Mouse (Mus musculus) brain, embryonic 14.5 days (tissue): ENCODE data around the gene Col4a1. TPM values are rescaled to one million over a fixed set of nuclear protein-coding genes. Genes with fewer than 3 reads are reported as not detected.

ENCODE experiments used
- DNase-seq: peaks from one replicate; pipeline ENCODE4 v3.0.0-alpha.2; 2011; ENCODE audit warnings: low read depth
- CTCF ChIP-seq: fragments of 200-500 bp; IDR thresholded peaks from 2 replicates; pipeline ENCODE4 v1.5.1; 2012; ENCODE audit warnings: inconsistent platforms, mild to moderate bottlenecking, moderate library complexity, borderline replicate concordance; ENCODE audit not compliant: insufficient read depth, insufficient read length; ENCODE audit errors: extremely low read depth
- POLR2A ChIP-seq: fragments of 200-500 bp; IDR thresholded peaks from 2 replicates; pipeline ENCODE4 v1.6.1; 2012; ENCODE audit warnings: mild to moderate bottlenecking, inconsistent platforms, borderline replicate concordance; ENCODE audit not compliant: poor library complexity, insufficient read depth, insufficient read length, severe bottlenecking; ENCODE audit errors: extremely low read depth
- polyA plus RNA-seq: library from polyadenylated mRNA; depleted of rRNA; stranded (reverse); fragments of >200 nt; gene quantifications from 2 replicates; pipeline ENCODE4 v1.2.3, GENCODE M21; 2012

Col4a1 gene
- polyA plus RNA-seq, 1 experiment, result 191 TPM

DNA sequence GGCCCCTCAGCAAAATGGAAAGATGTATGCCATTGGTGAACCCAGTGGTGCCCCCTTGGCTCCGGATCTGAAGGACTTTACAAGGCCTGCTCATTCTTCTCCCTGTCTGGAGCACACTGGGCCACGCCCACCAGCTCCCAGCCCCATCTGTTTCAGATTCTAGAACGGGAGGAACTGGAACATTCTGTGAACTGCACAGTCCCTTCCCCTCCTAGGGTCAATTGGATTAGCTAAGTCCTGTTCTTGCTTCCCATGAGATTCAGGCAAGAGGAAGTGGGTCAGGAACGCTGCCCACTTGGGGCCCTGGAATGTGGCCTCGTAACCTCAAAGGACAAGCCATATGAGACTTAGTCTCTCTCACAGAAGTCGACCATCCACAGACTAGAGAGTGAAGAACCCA is 41.8 kb downstream of the Col4a1 start:
- no peak for DNase-seq
- no peak for TF ChIP-seq POLR2A
- no peak for TF ChIP-seq CTCF

DNA sequence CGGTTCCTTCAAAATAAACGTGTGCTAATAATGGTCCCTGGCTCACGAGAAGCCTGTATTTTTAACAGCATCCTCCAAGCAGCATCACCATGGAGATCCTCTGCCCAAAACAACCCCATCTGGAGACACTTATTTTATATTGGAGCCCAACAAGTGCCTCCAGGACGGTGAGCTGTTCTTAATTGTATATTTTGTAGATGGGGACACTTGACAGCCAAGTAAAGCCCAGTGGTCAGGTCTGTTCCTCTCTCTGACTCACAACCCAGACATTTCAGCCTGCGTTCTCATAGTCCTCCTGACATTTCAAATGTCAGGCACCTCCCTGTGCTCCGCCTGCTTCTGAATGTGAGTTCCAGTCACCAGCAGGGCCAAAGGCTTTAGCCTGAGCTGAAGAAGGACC is 43.9 kb downstream of the Col4a1 start:
- no peak for DNase-seq
- TF ChIP-seq POLR2A, result no peak
- no peak for TF ChIP-seq CTCF

DNA sequence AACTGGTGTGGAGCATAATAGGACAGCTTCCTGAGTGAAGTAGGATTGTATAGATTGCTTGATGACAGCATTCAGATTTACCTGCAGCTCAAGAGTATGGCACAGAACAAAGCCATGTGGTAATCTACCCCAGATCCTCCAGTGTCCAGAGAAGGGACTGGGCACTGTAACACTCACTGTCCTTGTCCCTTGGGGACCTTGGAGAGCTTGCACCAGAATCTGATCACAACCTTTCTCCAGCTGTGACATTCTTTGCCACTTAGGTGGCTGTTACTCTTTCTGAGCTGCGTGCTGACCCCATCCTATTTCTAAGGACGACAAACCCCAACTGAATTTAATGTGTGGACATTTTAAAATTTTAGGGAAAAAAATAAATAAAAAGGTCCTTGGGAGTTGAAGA is 46.2 kb downstream of the Col4a1 start:
- DNase-seq, result no peak

GRCm38 (mm10) chr8:11265971-11266370 is 46.7 kb downstream of the Col4a1 start:
- DNase-seq, result no peak
- TF ChIP-seq POLR2A (no peak), CTCF (no peak)

More for the DNA sequence above, 46.2 kb downstream of the Col4a1 start:
- TF ChIP-seq CTCF, result no peak
- no peak for TF ChIP-seq POLR2A

GRCm38 (mm10) chr8:11263848-11264247 is 48.8 kb downstream of the Col4a1 start:
- DNase-seq, result no peak
- TF ChIP-seq POLR2A (no peak), CTCF (no peak)

- TF ChIP-seq CTCF (no peak), POLR2A (no peak)
Measured at GRCm38 (mm10) chr8:11262031-11262735, 50.4 kb downstream of the Col4a1 start.

DNA sequence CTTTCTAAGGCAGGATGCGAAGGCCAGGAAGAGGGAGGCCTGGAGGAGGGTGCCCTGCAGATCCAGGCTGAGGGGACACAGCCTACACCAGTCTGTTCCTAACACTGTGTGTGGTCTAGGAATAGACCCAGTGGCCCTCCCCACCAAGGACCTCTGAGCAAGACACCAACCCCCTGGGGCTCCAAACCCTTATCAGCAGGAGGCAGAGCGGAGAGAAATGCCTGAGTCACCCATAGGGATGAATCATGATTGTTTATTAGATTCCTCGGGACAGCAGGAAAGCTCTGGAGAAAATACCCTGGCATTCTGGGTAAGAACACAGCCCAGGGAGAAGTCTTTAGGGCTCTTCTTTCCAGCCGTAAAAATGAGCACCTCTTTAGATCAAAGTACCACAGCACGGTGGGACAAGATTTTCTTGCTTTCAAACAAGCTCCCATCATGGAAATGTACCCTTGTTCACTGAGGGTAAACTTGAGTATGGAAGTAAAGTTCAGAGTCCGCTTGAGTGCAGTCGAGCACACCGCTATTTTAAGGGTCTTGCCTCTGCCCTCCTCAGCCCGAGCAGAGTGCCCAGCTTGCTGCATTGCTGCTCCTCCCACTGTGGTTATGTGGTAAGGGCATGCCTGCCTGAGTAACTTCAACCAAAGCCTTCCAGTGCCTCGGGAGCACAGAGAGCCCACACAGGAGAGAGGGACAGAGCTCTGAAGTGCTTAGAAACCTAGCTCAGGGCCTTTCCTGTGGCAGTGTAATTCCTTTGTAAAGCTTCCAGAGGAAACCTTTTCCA is 52.6 kb downstream of the Col4a1 start:
- DNase-seq, result no peak
- TF ChIP-seq POLR2A (no peak), CTCF (no peak)

More at GRCm38 (mm10) chr8:11262031-11262735, 50.4 kb downstream of the Col4a1 start:
- DNase-seq, result no peak

GRCm38 (mm10) chr8:11258517-11259136 is 54.0 kb downstream of the Col4a1 start:
- TF ChIP-seq CTCF, result no peak
- TF ChIP-seq POLR2A, result no peak
- no peak for DNase-seq

DNA sequence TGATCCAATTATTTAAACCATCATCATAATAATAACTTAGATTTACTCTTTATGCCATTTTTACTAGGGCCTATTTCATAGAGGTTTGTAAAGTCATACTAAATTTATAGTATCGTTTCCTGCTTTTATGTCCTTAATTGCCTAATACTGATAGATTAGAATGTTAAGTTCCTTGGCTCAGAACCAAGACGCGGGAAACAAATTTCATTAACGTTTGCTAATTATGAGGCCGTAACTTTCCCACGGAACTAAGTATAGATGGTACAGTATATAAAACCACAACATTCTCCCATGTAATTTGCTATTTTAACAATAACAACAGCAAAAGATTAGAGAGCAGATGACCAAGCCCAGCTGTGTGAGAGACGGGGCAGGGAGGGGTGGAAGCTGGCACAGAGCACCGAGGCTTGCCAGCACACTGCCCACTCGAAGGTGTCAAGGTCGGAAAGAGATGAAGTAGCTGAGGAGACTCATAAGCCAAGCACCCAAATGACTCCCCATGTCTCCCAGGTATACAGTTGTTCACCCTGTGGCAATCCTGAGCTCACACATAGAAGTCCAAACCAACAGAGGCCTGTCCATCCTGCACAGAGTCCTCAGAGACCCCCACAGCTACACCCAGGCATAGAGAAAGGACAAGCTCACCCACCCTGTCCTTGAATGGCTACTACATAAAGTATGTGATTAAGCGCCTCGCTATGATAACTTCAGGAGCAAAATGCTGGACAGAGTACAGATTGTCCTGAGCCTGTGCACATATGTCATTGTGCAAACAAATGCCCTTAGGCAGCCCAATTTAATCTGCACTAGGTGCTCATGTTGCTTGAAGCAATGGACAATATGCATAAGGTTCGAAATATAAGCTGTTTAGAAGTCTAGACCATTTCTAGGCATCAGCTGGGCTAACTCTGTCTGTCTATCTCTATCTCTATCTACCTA is 55.3 kb downstream of the Col4a1 start:
- DNase-seq, result no peak
- TF ChIP-seq CTCF (no peak), POLR2A (no peak)

DNA sequence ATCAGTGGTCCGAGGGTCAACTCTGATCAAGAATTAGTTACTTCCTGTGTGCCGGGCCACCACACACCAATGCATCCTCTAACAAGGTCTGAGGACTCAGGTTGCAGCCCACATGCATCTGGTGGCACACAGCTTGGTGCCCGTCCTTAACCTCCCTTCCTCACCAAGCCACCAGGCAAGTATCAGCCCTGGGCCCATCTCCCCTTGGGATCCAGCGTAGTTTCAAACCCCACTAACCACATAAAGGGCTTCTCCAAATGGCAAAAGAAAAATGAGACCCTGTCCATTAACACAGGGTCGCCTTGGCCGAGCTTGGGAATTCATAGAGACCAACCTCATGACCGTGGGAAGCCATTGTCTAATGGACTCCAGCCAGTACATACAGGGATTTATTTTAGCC is 56.2 kb downstream of the Col4a1 start:
- TF ChIP-seq CTCF (no peak), POLR2A (no peak)
- no peak for DNase-seq
